Mouse (Mus musculus) heart, adult 18-20 months (tissue): Measurements from ENCODE around the gene Spcs2. TPM values are rescaled to one million over a fixed set of nuclear protein-coding genes. Genes with fewer than 3 reads are reported as not detected.

Experiments used
- total RNA-seq, 2 experiments: library from RNA; stranded (reverse); gene quantifications; 2 replicates each; pipeline ENCODE4 v1.2.3; 2021

The Spcs2 gene
- total RNA-seq, 2 experiments from 2014 or later: 62.7 to 65.6 TPM

Other genes with a start within 250 kb of the Spcs2 start
- gene Tpbgl, start 236.4 kb downstream of the Spcs2 start, total RNA-seq: 1 to 10 TPM; 2.3 to 3.2 TPM
- gene Slco2b1, start 152.1 kb downstream of the Spcs2 start, total RNA-seq: 1 to 10 TPM; 9.2 to 9.7 TPM
- not detected for gene Olfr520, start 133.2 kb downstream of the Spcs2 start, total RNA-seq
- not detected for gene Olfr521, start 100.0 kb downstream of the Spcs2 start, total RNA-seq
- 1 to 10 TPM; 3.6 to 3.7 TPM for gene Neu3, start 35.0 kb downstream of the Spcs2 start, total RNA-seq
- under 1 TPM in 1 of 2 experiments, not detected in 1; 0.23 TPM for gene Xrra1, start 4.3 kb downstream of the Spcs2 start, total RNA-seq
- gene Rnf169, start 117.0 kb upstream of the Spcs2 start, total RNA-seq: 10 to 100 TPM; 10.6 to 11.3 TPM
- not detected for gene Chrdl2, start 142.7 kb upstream of the Spcs2 start, total RNA-seq